Mouse (Mus musculus): ENCODE results near the gene Plcl2. TPM values are rescaled to one million over a fixed set of nuclear protein-coding genes. Genes with fewer than 3 reads are reported as not detected.
"Not testable (repeated sequence)": the region's sequence is repeated elsewhere in the genome, so short reads cannot be mapped to it uniquely, and the experiment has no call there.

Gene Plcl2
- total and polyA plus RNA-seq, 2 experiments from 2014 or later: 8.8 to 43.2 TPM

DNA sequence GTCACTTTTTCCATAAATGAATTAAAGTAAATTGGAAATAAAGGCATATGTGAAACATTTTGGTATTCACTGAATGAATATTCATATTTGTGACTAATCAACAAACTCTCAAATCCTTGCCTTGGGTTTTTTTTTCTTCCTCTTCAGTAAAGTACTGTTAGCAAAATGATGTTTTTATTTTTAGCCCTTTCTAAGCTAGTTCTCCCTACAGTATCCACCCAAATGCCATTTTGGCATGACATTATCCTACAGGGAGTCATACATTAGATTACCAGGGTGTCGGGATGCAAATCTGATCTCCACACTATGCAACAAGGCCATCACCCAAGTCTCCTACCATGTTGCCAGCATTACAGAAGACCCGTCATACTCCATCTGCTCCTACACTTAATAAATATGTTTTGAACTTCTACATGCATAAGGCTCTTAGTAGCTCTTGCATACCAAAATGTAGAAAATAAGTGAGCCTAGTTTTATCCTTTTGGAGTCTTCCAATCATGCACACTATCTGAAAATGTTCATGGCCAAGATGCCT lies 131.9 kb downstream of the Plcl2 start:
- H3K4me2 ChIP-seq (ENCODE audit: low read depth, low read length, poor library complexity, severe bottlenecking): no peak overlapping the region
- ATAC-seq (ENCODE audit: low FRiP score) (no peak), DNase-seq (ENCODE audit: low spot score) (no peak)
- H3K9me3 ChIP-seq (ENCODE audit: low read length): no peaks in the 10 kb centered on the region
- no peaks in the 10 kb centered on the region for H3K36me3 ChIP-seq (ENCODE audit: insufficient read depth, low read length)
- no peak overlapping the region for H3K27ac ChIP-seq (ENCODE audit: low read depth, low read length)
- H3K9ac ChIP-seq (replicated peaks; ENCODE audit: low read length, poor library complexity, severe bottlenecking): no peak overlapping the region
- TF ChIP-seq CTCF (IDR thresholded peaks at IDR 0.05): no peak
- no peaks in the 10 kb centered on the region for H3K27me3 ChIP-seq (ENCODE audit: insufficient read depth, low read length)
- no peak overlapping the region for H3K4me3 ChIP-seq (ENCODE audit: low read depth, low read length)
- H3K4me1 ChIP-seq (ENCODE audit: insufficient read depth, low read length): no peaks in the 10 kb centered on the region
- 90% methylated on average over 2 of the region's 2 CpGs for WGBS

DNA sequence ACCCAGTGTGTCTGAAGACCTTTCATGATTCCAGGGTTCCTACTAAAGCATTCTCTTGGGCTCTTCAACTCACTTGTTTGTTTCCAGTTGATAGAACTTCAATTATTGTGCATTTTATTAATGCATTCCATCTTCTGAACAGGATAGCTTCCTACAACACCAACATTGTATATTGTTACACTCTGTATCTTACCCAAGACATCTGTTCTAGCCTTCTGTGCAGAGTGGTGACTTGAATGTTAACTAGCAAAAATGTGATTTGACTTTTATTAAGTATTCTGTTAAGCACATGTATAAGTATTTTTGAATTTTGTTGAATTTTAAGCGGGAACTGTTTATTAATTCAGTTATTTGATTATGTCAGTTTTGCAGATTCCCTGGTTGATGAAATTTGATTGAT lies 132.7 kb downstream of the Plcl2 start:
- H3K4me1 ChIP-seq (ENCODE audit: insufficient read depth, low read length): no peaks in the 10 kb centered on the region
- DNase-seq (ENCODE audit: low spot score) (no peak), ATAC-seq (ENCODE audit: low FRiP score) (no peak)
- no peak overlapping the region for H3K9ac ChIP-seq (replicated peaks; ENCODE audit: low read length, poor library complexity, severe bottlenecking)
- no peak overlapping the region for H3K27ac ChIP-seq (ENCODE audit: low read depth, low read length)
- H3K36me3 ChIP-seq (ENCODE audit: insufficient read depth, low read length): no peaks in the 10 kb centered on the region
- H3K4me2 ChIP-seq (ENCODE audit: low read depth, low read length, poor library complexity, severe bottlenecking): no peak overlapping the region
- no peak for TF ChIP-seq CTCF (IDR thresholded peaks at IDR 0.05)
- WGBS: 88% methylated on average over 1 of the region's 1 CpGs
- H3K9me3 ChIP-seq (ENCODE audit: low read length): no peaks in the 10 kb centered on the region
- H3K27me3 ChIP-seq (ENCODE audit: insufficient read depth, low read length): no peaks in the 10 kb centered on the region
- H3K4me3 ChIP-seq (ENCODE audit: low read depth, low read length): no peak overlapping the region

DNA sequence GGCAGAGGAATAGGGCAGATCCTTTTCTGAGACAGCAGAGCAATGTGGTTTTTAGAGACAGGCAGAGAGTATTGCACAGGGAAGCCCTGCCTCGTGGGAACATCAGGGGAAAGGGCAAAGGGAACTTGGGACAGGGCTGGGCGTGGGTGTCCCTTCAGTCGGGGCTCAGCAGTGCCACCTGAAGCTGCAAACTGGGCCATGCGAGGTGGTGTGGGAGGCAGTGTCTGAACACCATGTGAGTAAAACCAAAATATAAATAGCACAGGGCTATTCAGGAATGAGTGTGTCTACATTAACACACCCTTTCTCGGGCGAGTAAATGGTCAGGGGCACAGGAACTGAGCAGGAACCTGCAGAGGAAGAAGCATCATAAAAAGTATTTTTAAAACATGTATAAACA lies 134.2 kb downstream of the Plcl2 start:
- Histone ChIP-seq H3K36me3 (ENCODE audit: insufficient read depth, low read length) (no peaks in the 10 kb centered on the region), H3K4me1 (ENCODE audit: insufficient read depth, low read length) (no peaks in the 10 kb centered on the region), H3K4me3 (ENCODE audit: low read depth, low read length) (no peak overlapping the region), H3K4me2 (ENCODE audit: low read depth, low read length, poor library complexity, severe bottlenecking) (no peak overlapping the region), H3K9me3 (ENCODE audit: low read length) (no peaks in the 10 kb centered on the region), H3K27ac (ENCODE audit: low read depth, low read length) (no peak overlapping the region), H3K27me3 (ENCODE audit: insufficient read depth, low read length) (no peaks in the 10 kb centered on the region), H3K9ac (replicated peaks; ENCODE audit: low read length, poor library complexity, severe bottlenecking) (no peak overlapping the region)
- WGBS: 61% methylated on average over 6 of the region's 6 CpGs
- DNase-seq (ENCODE audit: low spot score): no peak
- ATAC-seq (ENCODE audit: low FRiP score): no peak
- TF ChIP-seq CTCF (IDR thresholded peaks at IDR 0.05): no peak; the same call in 1 of the 2 replicates

DNA sequence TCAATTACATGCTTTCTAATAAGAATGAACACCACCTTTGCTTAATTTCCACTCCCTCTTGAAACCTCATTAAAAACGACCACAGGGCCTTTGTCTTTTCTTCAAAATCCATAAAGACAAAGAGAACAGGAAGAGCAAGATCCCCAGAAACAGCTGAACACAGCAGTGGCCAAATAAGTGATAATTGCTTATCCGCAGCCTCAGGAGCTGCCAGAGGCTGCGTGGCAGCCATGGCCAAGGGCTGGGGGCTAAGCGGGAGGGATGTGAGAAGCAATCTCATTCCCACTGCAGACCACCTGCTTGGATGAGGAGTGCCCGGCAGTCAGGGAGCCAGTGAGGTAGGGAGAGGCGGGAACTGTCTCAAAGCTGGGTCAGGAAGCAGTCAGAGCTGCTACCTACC lies 134.8 kb downstream of the Plcl2 start:
- Histone ChIP-seq H3K27me3 (ENCODE audit: insufficient read depth, low read length) (no peaks in the 10 kb centered on the region), H3K27ac (ENCODE audit: low read depth, low read length) (no peak overlapping the region)

DNA sequence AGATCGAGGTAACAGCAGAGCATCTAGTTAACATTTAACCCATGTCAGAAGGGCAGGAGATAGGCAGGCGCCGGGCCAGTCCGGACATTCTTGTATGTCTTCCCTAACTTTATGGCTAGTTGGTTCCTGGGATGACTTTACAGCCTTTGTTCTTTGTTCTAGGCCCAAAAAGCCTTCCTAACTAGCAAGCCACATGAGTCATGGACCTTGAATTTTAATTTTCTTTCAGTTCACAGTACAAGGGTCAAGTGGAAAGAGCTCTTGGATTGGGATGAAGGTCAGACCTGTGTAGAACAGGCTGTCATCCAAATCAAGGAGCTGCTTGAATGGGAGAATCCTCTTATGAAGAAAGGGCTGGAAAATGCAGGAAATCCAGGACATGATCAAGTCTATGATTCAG lies 138.9 kb downstream of the Plcl2 start:
- not testable (repeated sequence) for DNase-seq (ENCODE audit: low spot score); ATAC-seq (ENCODE audit: low FRiP score); H3K9me3 ChIP-seq (ENCODE audit: low read length); H3K9ac ChIP-seq (replicated peaks; ENCODE audit: low read length, poor library complexity, severe bottlenecking); H3K4me1 ChIP-seq (ENCODE audit: insufficient read depth, low read length); H3K4me2 ChIP-seq (ENCODE audit: low read depth, low read length, poor library complexity, severe bottlenecking); H3K36me3 ChIP-seq (ENCODE audit: insufficient read depth, low read length); H3K27me3 ChIP-seq (ENCODE audit: insufficient read depth, low read length); H3K27ac ChIP-seq (ENCODE audit: low read depth, low read length); H3K4me3 ChIP-seq (ENCODE audit: low read depth, low read length)
- 99% methylated on average over 4 of the region's 4 CpGs for WGBS

More for the DNA sequence above, 134.8 kb downstream of the Plcl2 start:
- ATAC-seq (ENCODE audit: low FRiP score): 0 out of 2 replicates have a peak, but pooled peaks have one; percentile 47
- 10% methylated on average over 6 of the region's 6 CpGs for WGBS
- Histone ChIP-seq H3K4me2 (ENCODE audit: low read depth, low read length, poor library complexity, severe bottlenecking) (no peak overlapping the region), H3K36me3 (ENCODE audit: insufficient read depth, low read length) (no peaks in the 10 kb centered on the region), H3K4me1 (ENCODE audit: insufficient read depth, low read length) (no peaks in the 10 kb centered on the region), H3K4me3 (ENCODE audit: low read depth, low read length) (no peak overlapping the region), H3K9ac (replicated peaks; ENCODE audit: low read length, poor library complexity, severe bottlenecking) (no peak overlapping the region), H3K9me3 (ENCODE audit: low read length) (no peaks in the 10 kb centered on the region)
- no peak for TF ChIP-seq CTCF (IDR thresholded peaks at IDR 0.05)
- peak; percentile 63 for DNase-seq (ENCODE audit: low spot score)

DNA sequence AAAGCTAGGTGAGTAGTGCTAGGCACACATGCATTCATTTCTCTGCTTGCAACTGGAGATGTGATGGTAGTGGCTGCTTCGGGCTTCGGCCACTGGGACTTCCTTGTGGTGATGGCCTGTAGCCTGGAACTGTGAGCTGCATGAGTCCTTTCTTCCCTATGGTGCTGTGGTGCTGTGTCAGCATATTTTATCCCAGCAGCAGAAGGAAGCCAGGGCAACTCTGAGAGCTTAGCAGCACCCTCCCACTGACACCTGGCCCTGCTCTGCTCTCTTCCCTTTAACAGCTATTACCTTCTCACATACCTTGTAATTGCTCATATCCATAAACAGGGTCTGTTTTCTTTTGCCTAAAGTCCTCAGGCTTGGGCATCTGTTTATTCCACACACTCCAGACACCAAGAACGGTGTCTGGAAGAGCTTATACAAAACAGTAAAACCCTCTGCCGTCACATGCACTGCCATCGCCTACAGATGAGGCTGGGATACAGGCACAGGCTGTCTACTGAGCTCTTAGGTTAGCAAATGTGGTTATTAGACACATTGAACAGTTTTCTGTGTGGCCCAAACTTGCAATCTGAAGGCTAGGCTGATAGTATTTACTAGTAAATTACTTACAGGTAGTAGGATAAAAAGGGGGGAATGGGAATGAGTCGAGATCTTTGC lies 139.7 kb downstream of the Plcl2 start:
- Histone ChIP-seq H3K9me3 (ENCODE audit: low read length) (no peaks in the 10 kb centered on the region), H3K36me3 (ENCODE audit: insufficient read depth, low read length) (no peaks in the 10 kb centered on the region), H3K4me3 (ENCODE audit: low read depth, low read length) (no peak overlapping the region), H3K4me2 (ENCODE audit: low read depth, low read length, poor library complexity, severe bottlenecking) (no peak overlapping the region), H3K27ac (ENCODE audit: low read depth, low read length) (no peak overlapping the region), H3K9ac (replicated peaks; ENCODE audit: low read length, poor library complexity, severe bottlenecking) (no peak overlapping the region), H3K4me1 (ENCODE audit: insufficient read depth, low read length) (no peaks in the 10 kb centered on the region), H3K27me3 (ENCODE audit: insufficient read depth, low read length) (no peaks in the 10 kb centered on the region)
- WGBS: 89% methylated on average over 6 of the region's 6 CpGs
- DNase-seq (ENCODE audit: low spot score) (no peak), ATAC-seq (ENCODE audit: low FRiP score) (no peak)
- no peak for TF ChIP-seq CTCF (IDR thresholded peaks at IDR 0.05)

Measured in midbrain, postnatal 0 days (tissue).